Mouse (Mus musculus) hindbrain, embryonic 10.5 days (tissue): ENCODE measurements at regions not wholly inside any gene's neighbourhood (a gene's known extent, or its start where the extent isn't known, plus 50 kb on each side); places are given as distances from the start of the nearest gene placed in this dataset.

Experiments used
- DNase-seq: peaks from one replicate; pipeline ENCODE4 v3.0.0-alpha.2; 2017; ENCODE audit warnings: low spot score
- H3K27ac ChIP-seq: fragments of 300-500 bp; sonication (generic); 2 replicates; pipeline ENCODE4 v1.5.1; 2016; ENCODE audit warnings: mild to moderate bottlenecking, moderate library complexity
- H3K27me3 ChIP-seq: fragments of 300-500 bp; sonication (generic); 2 replicates; pipeline ENCODE4 v1.6.1; 2016; ENCODE audit warnings: mild to moderate bottlenecking; ENCODE audit not compliant: poor library complexity, insufficient read depth, severe bottlenecking
- H3K36me3 ChIP-seq: fragments of 300-500 bp; sonication (generic); 2 replicates; pipeline ENCODE4 v1.6.1; 2016; ENCODE audit warnings: mild to moderate bottlenecking, moderate library complexity
- H3K4me1 ChIP-seq: fragments of 300-500 bp; sonication (generic); replicated peaks from 2 replicates; pipeline ENCODE4 v1.6.1; 2016; ENCODE audit warnings: mild to moderate bottlenecking
- H3K4me3 ChIP-seq: fragments of 300-500 bp; sonication (generic); 2 replicates; pipeline ENCODE4 v1.5.1; 2016; ENCODE audit warnings: mild to moderate bottlenecking, moderate library complexity
- H3K9me3 ChIP-seq: fragments of 300-500 bp; sonication (generic); 2 replicates; pipeline ENCODE4 v1.6.1; 2016; ENCODE audit warnings: mild to moderate bottlenecking, moderate library complexity
- WGBS: fragments of 180-500 bp; shearing (Covaris S2); methylation state at CpG from one replicate; pipeline ENCODE4 v1.1.7; 2016; 5-methylcytosine and 5-hydroxymethylcytosine counted together

- Histone ChIP-seq H3K9me3 (no peaks in the 10 kb centered on the region), H3K4me3 (no peak overlapping the region), H3K4me1 (peaks cover 23% of the 10 kb centered on the region), H3K36me3 (no peaks in the 10 kb centered on the region), H3K27me3 (no peaks in the 10 kb centered on the region), H3K27ac (0 out of 2 replicates have a peak overlapping the region, but pooled peaks have one; percentile 12)
- DNase-seq, result no peak
- WGBS, result 84% methylated on average over 9 of the region's 9 CpGs
Observed at GRCm38 (mm10) chr14:31930367-31930766, 98.4 kb upstream of the Galnt15 start.

- 90% methylated on average over 5 of the region's 5 CpGs for WGBS
- H3K4me3 ChIP-seq, result no peak overlapping the region
- no peaks in the 10 kb centered on the region for H3K9me3 ChIP-seq
- DNase-seq, result no peak
- no peak overlapping the region for H3K27ac ChIP-seq
- H3K27me3 ChIP-seq, result no peaks in the 10 kb centered on the region
- no peaks in the 10 kb centered on the region for H3K36me3 ChIP-seq
- peaks cover 29% of the 10 kb centered on the region for H3K4me1 ChIP-seq
Observed at GRCm38 (mm10) chr14:31931971-31932370, 96.8 kb upstream of the Galnt15 start.

DNA sequence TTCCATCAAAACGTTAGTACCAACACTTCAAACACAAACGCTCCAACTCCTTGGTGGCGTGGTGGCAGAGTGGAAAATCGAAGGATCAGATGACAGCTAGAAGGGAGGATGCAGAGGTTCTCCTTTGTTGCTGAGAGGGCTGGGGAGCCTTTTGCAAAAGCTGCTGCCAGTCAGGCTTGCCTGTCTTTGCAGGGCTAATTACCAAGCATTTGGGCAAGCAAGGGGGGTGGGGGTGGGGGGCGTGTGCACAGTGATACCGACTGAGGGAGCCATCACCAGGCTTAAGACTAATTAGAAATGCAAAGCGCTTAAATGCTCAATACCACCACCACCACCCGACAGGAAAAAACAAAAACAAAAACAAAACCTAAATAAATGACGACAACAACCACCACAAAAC lies 95.3 kb upstream of the Galnt15 start:
- Histone ChIP-seq H3K36me3 (no peaks in the 10 kb centered on the region), H3K4me3 (peak overlapping the region; percentile 53), H3K27me3 (no peaks in the 10 kb centered on the region), H3K27ac (peak overlapping the region; percentile 92), H3K9me3 (peaks cover 5% of the 10 kb centered on the region; the same call in 1 of the 2 replicates), H3K4me1 (peaks cover 29% of the 10 kb centered on the region)
- WGBS, result under 1% methylated on average over 9 of the region's 9 CpGs
- peak; percentile 71 for DNase-seq

DNA sequence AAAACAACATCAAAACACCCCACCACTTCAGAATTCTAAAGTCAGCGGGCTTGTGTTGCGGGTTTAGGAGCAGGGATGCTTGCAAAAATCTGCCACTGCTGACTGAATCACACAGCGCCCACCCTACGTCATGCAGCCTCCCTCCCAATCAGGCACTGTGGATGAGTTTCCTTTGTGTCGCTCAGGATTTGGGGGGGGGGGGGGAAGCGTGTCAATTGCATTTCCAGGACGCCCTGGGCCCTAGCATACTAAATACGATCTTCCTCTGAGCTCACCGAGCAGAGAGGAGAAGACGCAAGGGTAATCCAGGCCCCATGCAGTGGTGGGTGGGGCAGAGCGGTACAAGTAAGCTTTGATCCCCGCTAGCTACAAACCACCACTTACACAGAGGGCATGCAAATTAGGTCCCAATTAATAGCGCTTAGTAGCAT lies 94.9 kb upstream of the Galnt15 start:
- Histone ChIP-seq H3K27me3 (no peaks in the 10 kb centered on the region), H3K36me3 (no peaks in the 10 kb centered on the region), H3K9me3 (peaks cover 5% of the 10 kb centered on the region; the same call in 1 of the 2 replicates), H3K27ac (peak overlapping the region; percentile 92), H3K4me3 (peak overlapping the region; percentile 53), H3K4me1 (peaks cover 29% of the 10 kb centered on the region)
- DNase-seq, result peak; percentile 89
- WGBS, result 0% methylated on average over 13 of the region's 13 CpGs

DNA sequence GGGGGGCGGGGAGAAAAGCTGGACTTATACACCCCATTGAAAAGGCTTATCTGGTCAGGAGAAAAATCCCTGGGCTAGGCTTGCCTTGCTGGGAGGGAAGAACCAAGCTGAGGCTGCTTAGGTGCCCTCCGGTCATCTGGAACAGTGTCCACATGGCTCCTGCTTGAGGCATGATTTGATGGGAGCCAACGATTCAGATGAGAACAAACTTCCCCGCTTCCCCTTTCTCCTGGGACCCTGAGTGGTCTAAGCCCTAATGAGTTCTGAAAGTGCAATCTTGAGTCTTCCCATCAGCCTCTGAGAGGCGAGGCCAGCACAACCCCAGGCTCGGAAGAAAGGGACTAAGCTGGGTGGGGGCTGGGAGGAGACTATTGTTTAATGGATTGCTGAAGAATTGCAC lies 94.5 kb upstream of the Galnt15 start:
- Histone ChIP-seq H3K4me3 (peak overlapping the region; percentile 53), H3K27ac (peak overlapping the region; percentile 92), H3K36me3 (no peaks in the 10 kb centered on the region), H3K27me3 (no peaks in the 10 kb centered on the region), H3K9me3 (peaks cover 5% of the 10 kb centered on the region; the same call in 1 of the 2 replicates), H3K4me1 (peaks cover 29% of the 10 kb centered on the region)
- DNase-seq, result peak; percentile 69
- WGBS, result under 1% methylated on average over 6 of the region's 6 CpGs

- no peaks in the 10 kb centered on the region for H3K36me3 ChIP-seq
- H3K27me3 ChIP-seq, result no peaks in the 10 kb centered on the region
- peak overlapping the region; percentile 92 for H3K27ac ChIP-seq
- H3K9me3 ChIP-seq, result peaks cover 5% of the 10 kb centered on the region; the same call in 1 of the 2 replicates
- 19% methylated on average over 3 of the region's 3 CpGs for WGBS
- peaks cover 29% of the 10 kb centered on the region for H3K4me1 ChIP-seq
- no peak for DNase-seq
- H3K4me3 ChIP-seq, result peak overlapping the region; percentile 53
Observed at GRCm38 (mm10) chr14:31934771-31935170, 94.0 kb upstream of the Galnt15 start.

DNA sequence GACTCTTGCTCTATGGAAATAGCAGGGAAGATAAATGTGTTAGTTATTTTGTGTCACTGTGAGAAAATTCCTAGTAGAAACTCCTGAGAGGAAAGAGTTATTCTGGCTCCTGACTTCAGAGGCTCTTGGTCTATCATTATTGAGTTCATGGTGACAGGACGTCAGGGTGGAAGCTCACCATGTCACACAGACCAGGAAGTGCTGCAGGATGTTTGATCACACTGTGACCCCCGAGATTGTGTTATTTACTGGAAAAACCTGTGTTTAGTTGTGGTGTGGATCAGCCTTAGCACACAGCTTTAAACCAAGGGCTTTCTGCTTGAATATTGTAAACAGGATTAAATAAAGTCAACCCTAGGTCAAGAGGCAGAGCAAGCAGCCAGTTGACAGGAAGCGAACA lies 93.4 kb upstream of the Galnt15 start:
- Histone ChIP-seq H3K9me3 (peaks cover 5% of the 10 kb centered on the region; the same call in 1 of the 2 replicates), H3K36me3 (no peaks in the 10 kb centered on the region), H3K27me3 (no peaks in the 10 kb centered on the region), H3K27ac (peak overlapping the region; percentile 92; the same call in 1 of the 2 replicates), H3K4me1 (peaks cover 29% of the 10 kb centered on the region), H3K4me3 (no peak overlapping the region)
- 59% methylated on average over 3 of the region's 3 CpGs for WGBS
- no peak for DNase-seq

DNA sequence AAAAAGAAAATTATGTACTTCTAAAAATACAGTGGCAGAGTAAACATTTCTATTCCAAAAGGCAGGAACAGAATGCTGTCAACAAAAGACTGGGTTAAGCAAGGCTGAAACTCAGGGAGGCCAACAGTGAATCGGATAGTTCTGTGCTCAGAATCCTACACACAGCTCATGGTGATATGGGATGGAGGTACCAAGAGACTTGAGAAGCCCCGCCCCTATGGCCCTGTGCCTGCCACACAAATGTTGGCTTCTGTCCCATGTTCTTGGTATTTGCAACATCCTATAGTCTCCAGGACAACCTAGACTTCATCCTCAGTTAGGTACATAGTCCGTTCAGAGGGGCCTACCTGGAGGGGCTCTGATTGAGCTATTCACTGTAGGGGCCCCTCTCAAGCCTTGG lies 92.2 kb upstream of the Galnt15 start:
- WGBS, result 90% methylated on average over 3 of the region's 3 CpGs
- Histone ChIP-seq H3K27me3 (no peaks in the 10 kb centered on the region), H3K4me1 (peaks cover 29% of the 10 kb centered on the region), H3K27ac (no peak overlapping the region), H3K4me3 (no peak overlapping the region), H3K36me3 (no peaks in the 10 kb centered on the region), H3K9me3 (peaks cover 5% of the 10 kb centered on the region; the same call in 1 of the 2 replicates)
- no peak for DNase-seq

GRCm38 (mm10) chr14:31940900-31941299 lies 87.9 kb upstream of the Galnt15 start:
- Histone ChIP-seq H3K4me1 (0 out of 2 replicates have a peak, but pooled peaks cover under 1% of the 10 kb centered on the region), H3K4me3 (no peak overlapping the region), H3K36me3 (no peaks in the 10 kb centered on the region), H3K27ac (no peak overlapping the region), H3K27me3 (no peaks in the 10 kb centered on the region), H3K9me3 (peaks cover 5% of the 10 kb centered on the region; the same call in 1 of the 2 replicates)
- DNase-seq, result no peak
- 89% methylated on average over 6 of the region's 6 CpGs for WGBS

GRCm38 (mm10) chr14:31942266-31942960 lies 86.4 kb upstream of the Galnt15 start:
- peak overlapping the region; percentile 8; the same call in 1 of the 2 replicates for H3K27ac ChIP-seq
- WGBS, result 75% methylated on average over 3 of the region's 3 CpGs

DNA sequence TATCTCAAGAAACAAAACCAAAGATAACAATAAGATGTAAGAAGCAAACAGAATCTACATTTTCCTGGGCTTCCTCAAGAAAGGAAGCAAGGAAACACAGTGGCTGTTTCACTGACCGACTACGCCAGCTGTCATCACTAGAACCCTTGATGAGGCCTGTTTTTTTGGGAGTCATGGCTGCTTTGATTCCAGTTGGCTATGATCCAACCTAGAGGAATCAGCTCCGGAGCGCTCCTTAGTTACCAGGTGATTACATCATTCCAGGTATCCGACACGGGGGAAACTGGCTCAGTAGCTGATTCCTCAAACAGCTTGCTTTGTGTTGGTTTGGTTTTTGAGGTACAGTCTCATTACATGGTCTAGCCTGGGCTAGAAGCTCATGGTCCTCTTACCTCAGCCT lies 84.1 kb upstream of the Galnt15 start:
- Histone ChIP-seq H3K9me3 (no peaks in the 10 kb centered on the region), H3K4me3 (no peak overlapping the region), H3K4me1 (peaks cover 11% of the 10 kb centered on the region), H3K36me3 (no peaks in the 10 kb centered on the region), H3K27me3 (no peaks in the 10 kb centered on the region), H3K27ac (no peak overlapping the region)
- DNase-seq, result no peak
- WGBS, result 95% methylated on average over 6 of the region's 6 CpGs

More at GRCm38 (mm10) chr14:31942266-31942960, 86.4 kb upstream of the Galnt15 start:
- Histone ChIP-seq H3K4me3 (no peak overlapping the region), H3K9me3 (peaks cover 4% of the 10 kb centered on the region; the same call in 1 of the 2 replicates), H3K36me3 (no peaks in the 10 kb centered on the region), H3K4me1 (peaks cover 7% of the 10 kb centered on the region), H3K27me3 (no peaks in the 10 kb centered on the region)
- DNase-seq, result no peak

DNA sequence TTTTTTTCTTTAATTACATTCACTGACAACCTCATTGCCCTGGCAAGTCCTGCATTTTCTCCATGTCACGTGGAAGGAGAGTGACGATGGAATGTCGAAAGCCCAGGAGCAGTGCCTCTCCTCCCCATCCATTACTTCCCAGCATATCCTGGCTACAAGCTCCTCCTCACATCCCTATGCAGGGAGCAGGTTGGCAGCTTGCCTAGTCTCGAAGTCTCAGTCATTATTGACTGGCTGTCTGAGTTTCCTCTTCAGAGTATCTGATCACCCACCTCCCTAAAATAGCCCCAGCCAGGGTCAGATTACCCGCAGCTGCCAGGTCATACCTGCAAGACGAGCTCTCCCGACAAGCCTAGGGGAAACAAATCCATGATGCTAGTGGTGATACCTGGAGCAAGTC lies 83.7 kb upstream of the Galnt15 start:
- Histone ChIP-seq H3K27ac (no peak overlapping the region), H3K27me3 (no peaks in the 10 kb centered on the region), H3K9me3 (no peaks in the 10 kb centered on the region), H3K4me1 (peaks cover 11% of the 10 kb centered on the region), H3K4me3 (no peak overlapping the region), H3K36me3 (no peaks in the 10 kb centered on the region)
- WGBS, result 85% methylated on average over 7 of the region's 7 CpGs
- DNase-seq, result no peak

- no peak for DNase-seq
Observed at GRCm38 (mm10) chr14:31946032-31946431, 82.8 kb upstream of the Galnt15 start.

More at GRCm38 (mm10) chr14:31946032-31946431, 82.8 kb upstream of the Galnt15 start:
- Histone ChIP-seq H3K9me3 (no peaks in the 10 kb centered on the region), H3K4me1 (peaks cover 11% of the 10 kb centered on the region), H3K36me3 (no peaks in the 10 kb centered on the region), H3K27me3 (no peaks in the 10 kb centered on the region), H3K27ac (no peak overlapping the region), H3K4me3 (no peak overlapping the region)
- 57% methylated on average over 1 of the region's 1 CpGs for WGBS
